8 mouse cellular contexts compared by ENCODE assay signal in the genomic region with DNA sequence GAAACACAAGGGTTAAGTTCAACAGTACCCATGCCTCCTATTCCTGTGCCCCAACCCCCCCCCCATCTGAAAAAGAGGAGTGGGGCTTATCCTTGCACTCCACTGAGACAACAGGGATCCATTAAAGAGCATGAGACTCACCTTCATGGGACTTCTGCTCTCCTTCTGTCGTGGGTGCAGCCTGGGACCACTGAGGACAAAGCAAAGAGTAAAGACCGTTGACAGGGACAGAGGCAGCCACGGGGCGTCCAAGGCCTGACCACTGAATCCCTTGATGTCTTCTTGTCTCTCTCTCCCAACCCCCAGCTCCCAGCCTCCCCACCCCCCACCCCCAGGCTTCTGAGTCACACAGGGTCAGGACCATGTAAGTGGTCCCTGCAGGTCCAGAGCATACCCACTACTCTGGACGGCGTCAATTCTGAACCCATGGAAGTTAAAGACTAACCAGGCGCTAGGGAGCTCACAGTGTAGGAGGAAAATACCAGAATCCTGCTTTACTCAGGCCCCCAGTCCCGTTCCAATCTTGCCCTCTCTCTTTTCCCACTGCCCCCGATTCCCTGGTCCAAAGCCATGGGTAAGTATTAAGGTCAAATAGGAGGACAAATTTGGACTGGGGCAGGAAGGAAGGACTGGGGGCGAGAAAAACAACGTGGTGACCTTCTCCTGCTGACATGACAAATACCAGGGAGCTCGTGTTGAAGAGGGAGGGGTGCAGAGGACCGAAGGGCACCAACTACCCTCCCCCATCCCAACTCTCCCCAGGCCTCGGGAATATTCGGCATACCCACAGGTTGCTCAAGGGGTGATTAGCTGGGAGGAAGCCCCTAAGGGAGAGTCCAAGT. TPM values are rescaled to one million over a fixed set of nuclear protein-coding genes. Genes with fewer than 3 reads are reported as not detected.
DNase-seq lines count a peak whose midpoint lies in the region; ATAC-seq and TF ChIP-seq lines count a peak whose summit lies in the region.

No protein-coding gene starts in this region.

- H3K4me2 ChIP-seq in hindbrain, embryonic 13.5 days = peak overlapping the region; percentile 95
- H3K4me2 ChIP-seq in liver, embryonic 11.5 days = peak overlapping the region; percentile 97
- peak overlapping the region; percentile 84 for H3K4me2 ChIP-seq in stomach, postnatal 0 days (replicated peaks; ENCODE audit: low read depth)

- no peak for TF ChIP-seq EP300 in stomach, postnatal 0 days (optimal IDR thresholded peaks at IDR 0.05)

- DNase-seq in liver, embryonic 11.5 days (ENCODE audit: low spot score) = no peak
- DNase-seq in stomach, postnatal 0 days (ENCODE audit: low spot score) = peak; percentile 35
- no peak for DNase-seq in c-Kit-positive CD71-positive TER-119-positive erythroid progenitor cells, embryonic 14.5 days (ENCODE audit: low spot score)
- no peak for DNase-seq in frontal cortex, postnatal 36 days (ENCODE audit: low spot score in 2 of 2)

- H3K9me3 ChIP-seq in erythroblast, embryonic 14.5 days (ENCODE audit: control insufficient read depth, low read length) = no peaks in the 10 kb centered on the region
- H3K9me3 ChIP-seq in hindbrain, embryonic 13.5 days = no peaks in the 10 kb centered on the region
- H3K9me3 ChIP-seq in liver, embryonic 11.5 days (ENCODE audit: control insufficient read depth, low read length) = no peaks in the 10 kb centered on the region
- H3K9me3 ChIP-seq in stomach, postnatal 0 days (ENCODE audit: control insufficient read depth, low read length) = no peaks in the 10 kb centered on the region

- TF ChIP-seq CTCF in stomach, postnatal 0 days (IDR thresholded peaks at IDR 0.05; ENCODE audit: low read depth) = no peak

- H3K27ac ChIP-seq in brown adipose tissue, adult 24 weeks (replicated peaks; ENCODE audit: low read depth, low read length) = peak overlapping the region; percentile 94
- peak overlapping the region; percentile 91 for H3K27ac ChIP-seq in hindbrain, embryonic 13.5 days
- H3K27ac ChIP-seq in liver, embryonic 11.5 days (ENCODE audit: low read depth, low read length) = peak overlapping the region; percentile 96; the same call in 1 of the 2 replicates
- peak overlapping the region; percentile 96 for H3K27ac ChIP-seq in stomach, postnatal 0 days (replicated peaks)

- peaks cover 39% of the 10 kb centered on the region for H3K36me3 ChIP-seq in erythroblast, embryonic 14.5 days (ENCODE audit: control insufficient read depth)
- H3K36me3 ChIP-seq in hindbrain, embryonic 13.5 days = peaks cover 21% of the 10 kb centered on the region
- peaks cover 17% of the 10 kb centered on the region for H3K36me3 ChIP-seq in liver, embryonic 11.5 days (ENCODE audit: control insufficient read depth, insufficient read depth, low read length)
- H3K36me3 ChIP-seq in stomach, postnatal 0 days (ENCODE audit: control insufficient read depth, insufficient read depth, low read length) = peaks cover 13% of the 10 kb centered on the region

- H3K27me3 ChIP-seq in erythroblast, embryonic 14.5 days (ENCODE audit: control insufficient read depth) = peaks cover 8% of the 10 kb centered on the region
- no peaks in the 10 kb centered on the region for H3K27me3 ChIP-seq in hindbrain, embryonic 13.5 days
- no peaks in the 10 kb centered on the region for H3K27me3 ChIP-seq in liver, embryonic 11.5 days (replicated peaks; ENCODE audit: control insufficient read depth, insufficient read depth, low read length)
- no peaks in the 10 kb centered on the region for H3K27me3 ChIP-seq in stomach, postnatal 0 days (ENCODE audit: control insufficient read depth, insufficient read depth, low read length)

- H3K9ac ChIP-seq in hindbrain, embryonic 13.5 days = peak overlapping the region; percentile 93
- H3K9ac ChIP-seq in liver, embryonic 11.5 days (ENCODE audit: low read depth, low read length) = peak overlapping the region; percentile 96
- peak overlapping the region; percentile 93 for H3K9ac ChIP-seq in stomach, postnatal 0 days (ENCODE audit: low read length)

- peaks cover 57% of the 10 kb centered on the region for H3K4me1 ChIP-seq in erythroblast, embryonic 14.5 days (ENCODE audit: control insufficient read depth)
- H3K4me1 ChIP-seq in brown adipose tissue, adult 24 weeks (ENCODE audit: control insufficient read depth, insufficient read depth, insufficient read length, low read length) = no peaks in the 10 kb centered on the region; the same call in none of the 2 replicates
- H3K4me1 ChIP-seq in hindbrain, embryonic 13.5 days (replicated peaks) = peaks cover 57% of the 10 kb centered on the region
- H3K4me1 ChIP-seq in liver, embryonic 11.5 days (replicated peaks; ENCODE audit: control insufficient read depth, insufficient read depth, low read length) = peaks cover 47% of the 10 kb centered on the region
- peaks cover 20% of the 10 kb centered on the region for H3K4me1 ChIP-seq in stomach, postnatal 0 days (replicated peaks; ENCODE audit: control insufficient read depth, insufficient read depth)

- WGBS in hindbrain, embryonic 13.5 days = 22% methylated on average over 15 of the region's 15 CpGs
- 29% methylated on average over 15 of the region's 15 CpGs for WGBS in liver, embryonic 11.5 days
- whole genome bisulfite sequencing in stomach, postnatal 0 days = 23% methylated on average over 15 of the region's 15 CpGs

- H3K4me3 ChIP-seq in erythroblast, embryonic 14.5 days (replicated peaks) = peak overlapping the region; percentile 86
- peak overlapping the region; percentile 96 for H3K4me3 ChIP-seq in brown adipose tissue, adult 24 weeks (ENCODE audit: insufficient read depth, low read depth, low read length)
- peak overlapping the region; percentile 86 for H3K4me3 ChIP-seq in hindbrain, embryonic 13.5 days
- H3K4me3 ChIP-seq in liver, embryonic 11.5 days (ENCODE audit: low read depth, low read length) = peak overlapping the region; percentile 95
- H3K4me3 ChIP-seq in stomach, postnatal 0 days (ENCODE audit: low read depth, low read length) = peak overlapping the region; percentile 90

- no peak for ATAC-seq in erythroblast, adult 5-6 weeks (replicated peaks; ENCODE audit: low FRiP score, poor library complexity, severe bottlenecking)
- ATAC-seq in hindbrain, embryonic 13.5 days (ENCODE audit: low FRiP score) = no peak
- ATAC-seq in liver, embryonic 11.5 days (replicated peaks; ENCODE audit: low FRiP score) = no peak
- no peak for ATAC-seq in stomach, postnatal 0 days (ENCODE audit: low FRiP score, low TSS enrichment)

RNA-seq across cellular contexts. Expression of a gene that starts 3.7 kb away (rescaled TPM):
- 0.86 and 1.3 TPM in 2 replicates for polyA plus RNA-seq in erythroblast, embryonic 14.5 days (2012)
- 8.8 and 14.8 TPM in 2 replicates for total RNA-seq in erythroblast, adult 5-6 weeks (2015; ENCODE audit: low replicate concordance)
- total RNA-seq in erythroblast, adult 5-6 weeks (2017; ENCODE audit: low replicate concordance) = 5.7 and 11.3 TPM in 2 replicates
- polyA plus RNA-seq in brown adipose tissue, adult 24 weeks (2012; ENCODE audit: insufficient read depth, insufficient read length, missing spikeins) = 189 and 214 TPM in 2 replicates
- 2.8 and 4.1 TPM in 2 replicates for polyA plus RNA-seq in hindbrain, embryonic 13.5 days (2015; fragmentation: Nextera tagmentation; extraction: Ambion mirVana)
- polyA plus RNA-seq in liver, embryonic 11.5 days (2014; fragmentation: Nextera tagmentation; extraction: Ambion mirVana) = 3.4 and 4.6 TPM in 2 replicates
- polyA plus RNA-seq in stomach, postnatal 0 days (2015; fragmentation: Nextera tagmentation; extraction: Ambion mirVana) = 2.4 and 3.1 TPM in 2 replicates

Comparison
In these comparisons a context has a peak if more than half of its experiments do, and no peak if none do; other contexts are left out.
1. RNA of a gene that starts 3.7 kb away (polyA plus RNA-seq): 189 to 214 TPM in brown adipose tissue, adult 24 weeks; 3.4 to 4.6 TPM in liver, embryonic 11.5 days, 2.8 to 4.1 TPM in hindbrain, embryonic 13.5 days, 2.4 to 3.1 TPM in stomach, postnatal 0 days and 0.86 to 1.3 TPM in erythroblast, embryonic 14.5 days; every median in the first group is over 10 times any median in the second.
2. Peak in every context shown above with its lines, with median percentiles within 50 percentile points of each other: H3K4me3 ChIP-seq, H3K27ac ChIP-seq, H3K4me2 ChIP-seq and H3K9ac ChIP-seq.